Mouse (Mus musculus) ES-E14 (cell line): ENCODE results near the gene Kcna3.

Source experiments
- CHD2 ChIP-seq: IDR thresholded peaks from 2 replicates; pipeline ENCODE4 v1.6.1; 2014; ENCODE audit warnings: mild to moderate bottlenecking, low read depth, low read length, inconsistent platforms
- MAFK ChIP-seq: IDR thresholded peaks from 2 replicates; pipeline ENCODE4 v1.6.1; 2014; ENCODE audit warnings: mild to moderate bottlenecking, low read depth, low read length, inconsistent platforms; ENCODE audit not compliant: insufficient read depth

- no peak for TF ChIP-seq CHD2
- no peak for TF ChIP-seq MAFK
These were observed 37.6 kb upstream of the Kcna3 start for GRCm38 (mm10) chr3:106998370-106998769.
